Mouse (Mus musculus) G1E (cell line): ENCODE measurements around the gene Gm26558.

Source experiments
- CTCF ChIP-seq: IDR thresholded peaks from 2 replicates; pipeline ENCODE4 v1.5.1; 2012; ENCODE audit warnings: low read depth, low read length, inconsistent platforms, mixed read lengths
- GATA1 ChIP-seq: IDR thresholded peaks from 2 replicates; pipeline ENCODE4 v1.6.1; 2012; ENCODE audit warnings: borderline replicate concordance, low read length, inconsistent platforms, mixed read lengths
- POLR2AphosphoS5 ChIP-seq: IDR thresholded peaks from 2 replicates; pipeline ENCODE4 v1.6.1; 2012; ENCODE audit warnings: low read depth, low read length, inconsistent platforms; ENCODE audit not compliant: insufficient replicate concordance

DNA sequence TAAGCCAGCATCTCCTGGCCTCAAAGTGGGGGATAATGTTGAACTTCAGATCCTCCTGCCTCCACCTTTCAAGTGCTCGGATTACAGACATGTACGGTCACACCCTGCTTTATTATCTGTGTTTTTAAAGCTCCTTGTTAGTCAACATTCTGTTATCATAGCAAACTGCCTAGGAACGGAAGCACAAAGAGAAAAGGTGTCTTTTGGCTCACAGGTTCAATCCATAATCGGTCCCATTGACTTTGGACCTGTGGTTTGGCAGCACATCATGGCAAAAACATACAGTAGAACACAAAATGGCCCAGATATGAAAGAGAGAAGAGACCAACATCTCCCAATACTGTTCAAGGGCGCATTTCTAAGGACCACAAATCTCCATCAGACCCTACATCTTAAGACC, 13.6 kb downstream of the Gm26558 start:
- TF ChIP-seq CTCF = no peak
- TF ChIP-seq GATA1 = no peak
- TF ChIP-seq POLR2AphosphoS5 = no peak
